Mouse (Mus musculus) hindbrain, embryonic 15.5 days (tissue): ENCODE measurements at regions not wholly inside any gene's neighbourhood (a gene's known extent, or its start where the extent isn't known, plus 50 kb on each side); places are given as distances from the start of the nearest gene placed in this dataset.

Experiments
- ATAC-seq: fragments of 200-750 bp; cut with Nextera tagmentation; 2 replicates; pipeline ENCODE4 v1.8.0; 2017; ENCODE audit warnings: low read depth, moderate number of reproducible peaks, moderate TSS enrichment; ENCODE audit not compliant: low FRiP score
- H3K27ac ChIP-seq: fragments of 300-500 bp; sonication (generic); replicated peaks from 2 replicates; pipeline ENCODE4 v1.5.1; 2015; ENCODE audit warnings: mild to moderate bottlenecking, inconsistent platforms
- H3K27me3 ChIP-seq: fragments of 300-500 bp; sonication (generic); 2 replicates; pipeline ENCODE4 v1.6.1; 2015; ENCODE audit warnings: control low read depth, inconsistent platforms
- H3K36me3 ChIP-seq: fragments of 300-500 bp; sonication (generic); 2 replicates; pipeline ENCODE4 v1.6.1; 2015; ENCODE audit warnings: control low read depth, inconsistent platforms
- H3K4me1 ChIP-seq: fragments of 300-500 bp; sonication (generic); replicated peaks from 2 replicates; pipeline ENCODE4 v1.6.1; 2015; ENCODE audit warnings: control low read depth, inconsistent platforms
- H3K4me2 ChIP-seq: fragments of 300-500 bp; sonication (generic); 2 replicates; pipeline ENCODE4 v1.6.1; 2015; ENCODE audit warnings: moderate library complexity, mild to moderate bottlenecking, inconsistent platforms
- H3K4me3 ChIP-seq: fragments of 300-500 bp; sonication (generic); 2 replicates; pipeline ENCODE4 v1.5.1; 2015; ENCODE audit warnings: mild to moderate bottlenecking, inconsistent platforms
- H3K9ac ChIP-seq: fragments of 300-500 bp; sonication (generic); 2 replicates; pipeline ENCODE4 v1.6.1; 2015; ENCODE audit warnings: inconsistent platforms
- H3K9me3 ChIP-seq: fragments of 300-500 bp; sonication (generic); 2 replicates; pipeline ENCODE4 v1.6.1; 2016; ENCODE audit warnings: control low read depth, inconsistent platforms
- WGBS: fragments of 180-500 bp; shearing (Covaris S2); methylation state at CpG from one replicate; pipeline ENCODE4 v1.1.7; 2015; 5-methylcytosine and 5-hydroxymethylcytosine counted together

DNA sequence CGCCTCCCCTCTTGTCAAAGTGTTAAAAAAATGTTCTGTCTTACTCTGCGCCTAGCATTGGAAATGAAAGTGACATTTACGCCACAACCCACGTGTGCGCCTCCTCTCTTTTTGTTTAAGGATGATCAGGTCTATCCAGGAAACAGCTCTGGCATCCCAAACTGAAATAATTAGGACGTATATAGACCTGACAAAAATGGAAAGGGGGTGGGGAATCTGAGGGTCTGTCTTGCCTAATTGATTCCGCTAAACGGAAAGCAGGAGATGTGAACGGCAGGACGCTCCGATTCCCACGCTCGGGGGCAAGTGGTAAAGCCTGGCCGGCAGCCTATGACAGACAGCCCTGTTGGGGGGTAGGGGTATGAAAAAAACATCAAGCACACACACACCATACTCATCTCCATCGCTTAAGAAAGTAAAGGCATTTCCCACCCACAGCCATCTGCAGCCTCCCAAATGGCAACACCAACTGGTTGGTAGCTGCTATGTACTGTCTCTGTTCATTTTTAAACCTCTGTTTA is 235.8 kb downstream of the Mef2c start:
- H3K4me1 ChIP-seq: peaks cover 6% of the 10 kb centered on the region; the same call in 1 of the 2 replicates
- H3K27ac ChIP-seq: peak overlapping the region; percentile 93
- H3K36me3 ChIP-seq: no peaks in the 10 kb centered on the region
- H3K27me3 ChIP-seq: no peaks in the 10 kb centered on the region
- WGBS: 1% methylated on average over 15 of the region's 15 CpGs
- peak overlapping the region; percentile 42 for H3K4me3 ChIP-seq
- peak overlapping the region; percentile 69 for H3K4me2 ChIP-seq
- peak overlapping the region; percentile 87 for H3K9ac ChIP-seq
- peak; percentile 76 for ATAC-seq
- H3K9me3 ChIP-seq: no peaks in the 10 kb centered on the region

DNA sequence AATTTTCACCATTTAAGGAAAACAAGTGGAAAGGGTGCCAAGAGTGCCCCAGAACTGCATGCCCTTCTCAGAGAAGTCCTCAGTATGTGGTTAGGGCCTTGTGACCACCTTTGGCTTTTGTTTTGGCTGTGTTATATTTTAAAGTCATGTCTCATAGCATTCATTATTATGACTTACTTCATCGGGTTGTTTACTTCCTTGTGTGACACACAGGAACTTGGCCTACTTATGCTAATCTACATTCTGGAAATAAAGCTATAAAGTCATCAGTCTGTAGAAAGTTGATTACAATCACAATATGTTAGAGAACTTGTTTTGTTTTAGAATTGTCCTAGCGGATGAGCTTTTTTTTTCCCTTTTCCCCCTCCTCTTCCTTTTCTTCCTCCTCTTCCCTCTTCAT is 236.3 kb downstream of the Mef2c start:
- peak overlapping the region; percentile 93 for H3K27ac ChIP-seq
- peak overlapping the region; percentile 69 for H3K4me2 ChIP-seq
- H3K27me3 ChIP-seq: no peaks in the 10 kb centered on the region
- H3K4me1 ChIP-seq: peaks cover 10% of the 10 kb centered on the region
- peak overlapping the region; percentile 42 for H3K4me3 ChIP-seq
- H3K9me3 ChIP-seq: no peaks in the 10 kb centered on the region
- no peaks in the 10 kb centered on the region for H3K36me3 ChIP-seq
- no peak for ATAC-seq
- WGBS: 8% methylated on average over 2 of the region's 2 CpGs
- peak overlapping the region; percentile 87 for H3K9ac ChIP-seq

DNA sequence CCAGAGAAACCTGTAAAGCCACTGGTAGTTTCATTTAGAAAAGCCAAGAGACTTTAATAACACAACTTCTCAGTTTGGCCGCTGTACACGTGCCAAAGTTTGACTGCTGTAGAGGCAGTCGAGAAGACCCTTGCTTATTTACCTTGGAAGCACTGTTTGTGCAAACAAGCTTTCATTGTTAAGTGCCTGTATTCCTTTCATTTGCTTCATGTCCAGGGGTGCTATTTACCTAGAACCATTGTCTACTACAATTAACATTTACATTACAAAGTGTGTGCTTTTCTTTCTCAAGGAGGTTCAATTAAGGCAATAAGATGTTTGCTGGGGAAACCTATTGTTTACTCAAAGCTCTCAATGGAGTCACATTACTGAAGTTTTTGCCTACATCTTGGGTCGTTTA is 236.9 kb downstream of the Mef2c start:
- Histone ChIP-seq H3K9me3 (no peaks in the 10 kb centered on the region), H3K4me2 (peak overlapping the region; percentile 69), H3K27me3 (no peaks in the 10 kb centered on the region), H3K36me3 (no peaks in the 10 kb centered on the region), H3K27ac (peak overlapping the region; percentile 93), H3K4me3 (peak overlapping the region; percentile 42), H3K4me1 (peaks cover 17% of the 10 kb centered on the region), H3K9ac (peak overlapping the region; percentile 87)
- 4% methylated on average over 4 of the region's 4 CpGs for WGBS
- ATAC-seq: no peak

DNA sequence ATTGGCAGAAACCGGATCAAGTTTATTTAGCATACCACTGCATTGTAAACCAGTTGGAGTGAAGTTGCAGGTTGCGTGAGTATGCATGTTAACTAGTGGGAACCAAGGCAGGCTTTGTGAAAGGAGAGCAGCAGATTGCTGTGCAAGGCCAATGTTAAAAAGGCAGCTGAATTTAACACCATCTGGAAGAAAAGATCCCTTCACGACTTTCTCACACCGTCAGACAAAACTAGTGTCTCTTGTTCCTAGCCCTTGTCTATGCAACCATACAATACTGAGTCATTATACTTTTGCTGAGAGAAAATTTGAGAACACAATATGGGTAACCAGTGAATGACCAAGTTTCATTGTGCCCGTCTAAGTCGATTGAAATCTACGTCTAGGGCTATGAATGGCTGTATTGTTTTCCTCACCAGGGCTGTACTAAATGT is 237.8 kb downstream of the Mef2c start:
- Histone ChIP-seq H3K9me3 (no peaks in the 10 kb centered on the region), H3K4me2 (peak overlapping the region; percentile 69), H3K36me3 (no peaks in the 10 kb centered on the region), H3K9ac (peak overlapping the region; percentile 33), H3K27ac (peak overlapping the region; percentile 93), H3K4me1 (peaks cover 21% of the 10 kb centered on the region), H3K27me3 (no peaks in the 10 kb centered on the region), H3K4me3 (peak overlapping the region; percentile 42)
- no peak for ATAC-seq
- 6% methylated on average over 7 of the region's 7 CpGs for whole genome bisulfite sequencing

DNA sequence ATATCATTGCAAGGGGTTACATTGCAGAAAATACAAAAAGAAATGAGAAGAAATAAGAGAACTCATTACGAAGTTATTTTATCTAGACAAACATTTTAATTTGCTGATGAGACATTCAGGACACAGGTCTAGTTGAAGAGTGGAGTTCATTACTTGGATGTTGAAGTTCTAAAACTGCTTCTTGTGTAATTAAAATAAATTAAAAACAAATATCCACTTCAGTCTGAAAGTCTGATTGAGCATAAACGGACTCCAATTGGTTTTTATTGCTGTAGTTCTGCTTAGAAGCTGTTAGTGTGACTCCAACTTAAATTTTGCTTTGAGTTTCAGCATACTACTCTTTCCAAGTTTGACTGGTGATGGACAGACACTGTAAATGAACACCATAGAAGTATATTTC is 238.3 kb downstream of the Mef2c start:
- Histone ChIP-seq H3K4me3 (peak overlapping the region; percentile 42), H3K27me3 (no peaks in the 10 kb centered on the region), H3K36me3 (no peaks in the 10 kb centered on the region), H3K4me2 (peak overlapping the region; percentile 69), H3K27ac (peak overlapping the region; percentile 93), H3K9me3 (no peaks in the 10 kb centered on the region), H3K4me1 (peaks cover 21% of the 10 kb centered on the region), H3K9ac (no peak overlapping the region)
- no peak for ATAC-seq
- 20% methylated on average over 2 of the region's 2 CpGs for WGBS

DNA sequence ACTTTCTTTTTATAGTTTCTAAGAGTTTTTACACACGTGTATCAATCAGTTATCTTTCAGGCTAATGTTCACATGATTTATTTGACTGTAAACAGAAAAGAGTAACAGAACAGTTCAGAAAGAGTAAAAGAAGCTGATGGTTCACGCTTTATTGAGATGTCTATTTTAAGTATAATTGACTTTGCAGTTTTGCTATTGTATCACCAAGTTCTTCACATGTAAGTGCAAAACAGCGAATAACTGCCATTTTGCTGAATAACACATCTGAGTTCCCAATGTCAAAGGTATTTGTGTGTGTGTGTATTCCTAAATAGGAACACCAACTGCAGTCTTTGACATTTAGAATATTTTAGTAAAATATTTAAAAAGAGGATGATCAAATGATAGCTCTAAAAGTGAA is 238.7 kb downstream of the Mef2c start:
- Histone ChIP-seq H3K4me2 (peak overlapping the region; percentile 69), H3K27ac (peak overlapping the region; percentile 93), H3K9me3 (no peaks in the 10 kb centered on the region), H3K36me3 (no peaks in the 10 kb centered on the region), H3K9ac (no peak overlapping the region), H3K27me3 (no peaks in the 10 kb centered on the region), H3K4me3 (peak overlapping the region; percentile 26; the same call in 1 of the 2 replicates), H3K4me1 (peaks cover 21% of the 10 kb centered on the region)
- no peak for ATAC-seq
- 29% methylated on average over 3 of the region's 3 CpGs for WGBS

DNA sequence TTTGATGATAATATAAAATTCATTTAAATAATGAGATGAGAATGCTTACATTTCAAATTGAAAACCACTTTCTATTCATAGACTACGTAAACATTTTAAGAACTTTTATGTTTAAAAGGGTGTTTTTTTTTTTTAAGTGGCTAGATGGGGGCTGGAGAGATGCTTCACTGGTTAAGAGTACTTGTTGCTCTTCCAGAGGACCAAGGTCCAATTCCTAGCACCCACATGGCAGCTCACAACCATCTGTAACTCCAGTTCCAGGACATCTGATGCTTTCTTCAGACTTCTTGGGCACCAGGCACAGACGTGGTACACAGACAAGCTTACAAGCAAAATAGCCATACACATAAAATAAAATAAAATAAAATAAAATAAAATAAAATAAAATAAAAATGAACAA is 239.5 kb downstream of the Mef2c start:
- WGBS: 61% methylated on average over 2 of the region's 2 CpGs
- Histone ChIP-seq H3K9me3 (no peaks in the 10 kb centered on the region), H3K27ac (peak overlapping the region; percentile 76; the same call in 1 of the 2 replicates), H3K27me3 (no peaks in the 10 kb centered on the region), H3K9ac (no peak overlapping the region), H3K4me1 (peaks cover 21% of the 10 kb centered on the region), H3K4me3 (no peak overlapping the region), H3K4me2 (peak overlapping the region; percentile 41), H3K36me3 (no peaks in the 10 kb centered on the region)
- no peak for ATAC-seq

DNA sequence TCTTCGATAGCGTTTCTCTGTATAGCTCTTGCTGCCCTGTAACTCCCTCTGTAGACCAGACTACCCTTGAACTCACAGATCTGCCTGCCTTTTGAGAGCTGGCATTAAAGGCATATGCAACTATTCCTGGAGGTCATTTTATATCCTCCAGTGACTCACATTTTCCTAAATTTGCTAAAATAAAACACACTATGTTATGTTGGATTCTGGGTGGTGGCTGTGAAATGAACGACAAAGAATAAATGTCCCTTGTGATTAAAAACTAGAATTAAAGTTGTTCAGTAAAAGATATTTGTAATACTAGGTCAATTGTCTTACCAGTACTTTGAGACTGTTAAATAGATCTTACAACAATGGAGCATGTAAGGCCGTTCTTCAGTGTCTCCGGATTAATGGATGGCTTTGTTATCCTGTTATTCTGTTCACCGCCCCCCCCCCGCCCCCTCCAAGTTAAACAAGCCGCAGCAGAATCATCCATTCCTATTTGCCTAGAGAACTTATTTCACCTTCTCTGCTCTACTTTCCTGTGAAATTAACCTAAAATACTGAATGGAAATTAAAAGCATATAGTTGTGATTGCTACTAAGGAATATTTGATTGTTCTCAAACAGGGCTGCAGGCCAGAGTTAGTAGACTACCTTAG is 240.4 kb downstream of the Mef2c start:
- WGBS: 8% methylated on average over 8 of the region's 8 CpGs
- H3K4me1 ChIP-seq: peaks cover 22% of the 10 kb centered on the region
- no peak for ATAC-seq

DNA sequence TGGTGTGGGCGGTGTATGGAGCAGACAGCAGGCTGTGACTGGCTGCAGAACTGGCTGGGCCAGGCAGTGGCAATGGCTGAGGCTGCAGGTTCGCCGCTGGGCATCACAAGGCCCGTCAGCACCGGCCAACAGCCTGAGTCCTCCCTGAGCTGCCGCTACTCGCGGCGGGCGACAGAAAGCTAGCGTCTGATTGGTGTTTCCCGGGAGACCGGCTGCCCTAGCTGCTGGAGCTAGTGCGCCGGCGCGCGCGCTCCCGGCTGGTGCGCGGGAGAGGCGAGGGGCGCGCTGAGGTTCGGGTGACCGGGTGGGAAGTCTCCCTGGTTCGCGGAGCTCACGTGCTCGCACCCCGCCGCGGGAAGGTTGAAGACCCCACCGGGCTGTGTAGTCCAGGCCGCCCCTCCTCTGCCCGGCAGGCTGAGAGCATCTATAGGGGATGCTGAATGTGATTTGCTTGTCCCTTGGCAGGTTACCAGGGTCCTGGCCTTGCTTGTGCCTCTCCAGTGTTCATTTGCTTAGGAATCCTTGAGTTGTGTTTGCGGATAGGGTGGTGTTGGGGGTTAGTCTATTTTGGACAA is 241.2 kb downstream of the Mef2c start:
- H3K4me3 ChIP-seq: peak overlapping the region; percentile 47
- H3K4me2 ChIP-seq: peak overlapping the region; percentile 78
- ATAC-seq: peak; percentile 96
- no peaks in the 10 kb centered on the region for H3K27me3 ChIP-seq
- H3K36me3 ChIP-seq: no peaks in the 10 kb centered on the region
- WGBS: under 1% methylated on average over 38 of the region's 38 CpGs
- H3K4me1 ChIP-seq: peaks cover 25% of the 10 kb centered on the region
- peak overlapping the region; percentile 73 for H3K9ac ChIP-seq
- H3K27ac ChIP-seq: peak overlapping the region; percentile 96
- H3K9me3 ChIP-seq: no peaks in the 10 kb centered on the region

More for the DNA sequence above, 240.4 kb downstream of the Mef2c start:
- Histone ChIP-seq H3K4me2 (peak overlapping the region; percentile 78), H3K27me3 (no peaks in the 10 kb centered on the region), H3K36me3 (no peaks in the 10 kb centered on the region), H3K4me3 (peak overlapping the region; percentile 47), H3K27ac (peak overlapping the region; percentile 96), H3K9ac (peak overlapping the region; percentile 73), H3K9me3 (no peaks in the 10 kb centered on the region)

DNA sequence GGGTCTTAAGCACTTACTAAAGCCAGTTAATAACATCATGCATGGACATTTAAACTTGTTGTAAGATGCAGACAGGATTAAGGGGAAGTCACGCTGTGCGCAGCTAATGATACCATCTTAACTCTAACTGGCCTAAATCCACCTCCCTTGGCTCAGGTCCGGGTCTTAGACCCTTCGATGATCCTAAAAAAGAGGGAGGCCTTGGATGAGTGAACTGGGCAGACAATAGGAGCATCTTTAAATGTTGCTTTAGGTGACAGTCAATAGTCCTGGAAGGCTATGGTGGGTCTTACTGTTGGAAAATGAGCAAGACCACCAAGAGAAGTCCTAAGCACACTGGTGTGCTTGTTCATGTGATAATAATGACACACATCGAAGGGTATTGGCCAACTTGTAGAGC is 242.1 kb downstream of the Mef2c start:
- H3K36me3 ChIP-seq: no peaks in the 10 kb centered on the region
- no peaks in the 10 kb centered on the region for H3K27me3 ChIP-seq
- no peak overlapping the region for H3K4me3 ChIP-seq
- peak overlapping the region; percentile 78 for H3K4me2 ChIP-seq
- peaks cover 25% of the 10 kb centered on the region for H3K4me1 ChIP-seq
- H3K27ac ChIP-seq: peak overlapping the region; percentile 96
- ATAC-seq: no peak
- 67% methylated on average over 5 of the region's 5 CpGs for WGBS
- H3K9ac ChIP-seq: no peak overlapping the region
- H3K9me3 ChIP-seq: no peaks in the 10 kb centered on the region

DNA sequence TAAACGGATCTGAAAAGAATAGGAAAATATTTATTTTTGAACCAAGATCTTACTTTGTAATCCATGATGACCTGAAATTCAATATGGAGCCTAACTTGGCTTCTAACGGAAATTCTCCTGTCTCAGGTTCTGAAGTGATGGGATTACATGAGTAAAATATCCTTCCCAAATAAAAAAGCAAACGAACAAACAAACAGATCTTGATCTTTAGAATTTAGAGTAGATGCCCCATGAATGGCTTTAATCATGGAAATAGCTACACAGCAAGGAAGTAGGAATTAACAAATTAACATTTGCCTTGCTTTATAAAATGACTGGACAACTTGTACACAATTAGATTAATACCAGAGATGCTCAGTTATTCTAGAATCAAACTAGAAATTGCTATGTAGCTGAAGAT is 243.8 kb downstream of the Mef2c start:
- no peaks in the 10 kb centered on the region for H3K27me3 ChIP-seq
- no peak overlapping the region for H3K4me3 ChIP-seq
- no peaks in the 10 kb centered on the region for H3K9me3 ChIP-seq
- no peak overlapping the region for H3K4me2 ChIP-seq
- no peak for ATAC-seq
- no peak overlapping the region for H3K9ac ChIP-seq
- peaks cover 25% of the 10 kb centered on the region for H3K4me1 ChIP-seq
- H3K36me3 ChIP-seq: no peaks in the 10 kb centered on the region
- H3K27ac ChIP-seq: peak overlapping the region; percentile 72
- 70% methylated on average over 3 of the region's 3 CpGs for WGBS

DNA sequence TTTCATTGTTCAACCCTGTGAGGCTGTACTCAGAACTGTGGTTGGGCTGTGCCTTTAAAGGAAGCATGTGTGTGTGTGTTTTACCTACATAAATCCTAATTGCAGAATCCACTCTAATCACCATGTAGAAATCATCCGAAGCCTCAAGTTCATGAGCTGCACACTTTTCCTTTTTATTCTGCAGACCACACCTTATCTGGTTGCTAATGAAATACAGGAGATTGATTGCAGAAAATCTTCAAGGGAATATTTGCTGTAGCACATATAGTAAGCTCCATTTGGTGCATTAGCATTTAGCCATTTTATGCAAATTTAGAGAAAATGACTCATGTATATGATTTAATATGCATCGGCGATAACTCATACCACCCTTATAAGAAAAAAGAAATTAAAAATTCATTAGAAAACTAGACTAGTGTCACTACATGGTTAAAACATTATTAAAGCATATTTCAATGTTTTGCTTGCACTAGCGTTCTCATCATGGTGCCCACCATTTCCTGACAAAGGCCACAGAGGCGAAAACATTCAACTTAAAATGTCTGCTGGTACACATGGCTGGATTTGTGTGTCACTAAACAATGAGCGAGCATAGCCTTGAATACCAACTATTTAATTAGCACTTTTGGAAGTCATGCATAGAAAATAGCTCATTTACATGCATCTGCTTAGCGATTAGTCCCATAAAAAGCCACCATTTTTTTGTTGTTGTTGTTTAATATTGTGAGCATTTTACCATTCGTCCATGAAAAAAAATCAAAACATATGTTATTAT is 245.7 kb downstream of the Mef2c start:
- Histone ChIP-seq H3K27me3 (no peaks in the 10 kb centered on the region), H3K9ac (no peak overlapping the region), H3K27ac (peak overlapping the region; percentile 86), H3K36me3 (no peaks in the 10 kb centered on the region), H3K4me3 (no peak overlapping the region), H3K4me1 (peaks cover 20% of the 10 kb centered on the region), H3K9me3 (no peaks in the 10 kb centered on the region), H3K4me2 (peak overlapping the region; percentile 26)
- WGBS: 22% methylated on average over 8 of the region's 8 CpGs
- 0 out of 2 replicates have a peak, but pooled peaks have one; percentile 6 for ATAC-seq
